Mouse (Mus musculus): Measurements from ENCODE around the gene Mark1.

- TF ChIP-seq CTCF (conservative IDR thresholded peaks at IDR 0.05; ENCODE audit: insufficient read depth, insufficient read length, low read depth, low read length) (no peak), POLR2A (IDR thresholded peaks at IDR 0.05; ENCODE audit: low read depth, low read length) (no peak)
These were observed 620 bp upstream of the Mark1 start for GRCm38 (mm10) chr1:184999780-185000599.
